Mouse (Mus musculus) ES-E14 (cell line): ENCODE results near the gene Rbm5. TPM values are rescaled to one million over a fixed set of nuclear protein-coding genes. Genes with fewer than 3 reads are reported as not detected.

Experiments
- DNase-seq: peaks from one replicate; pipeline ENCODE4 v3.0.0-alpha.2; 2013; ENCODE audit warnings: low read depth, low spot score
- H3K27ac ChIP-seq: 2 replicates; pipeline ENCODE4 v1.5.1; 2012; ENCODE audit warnings: low read depth, mild to moderate bottlenecking, low read length, moderate library complexity, mixed read lengths; ENCODE audit not compliant: poor library complexity, insufficient read depth, severe bottlenecking
- H3K36me3 ChIP-seq: 2 replicates; pipeline ENCODE4 v1.6.1; 2012; ENCODE audit warnings: mild to moderate bottlenecking, low read length, moderate library complexity, mixed read lengths; ENCODE audit not compliant: control insufficient read depth, poor library complexity, insufficient read depth, severe bottlenecking
- H3K4me1 ChIP-seq, 2 experiments: fragments of 150-350 bp in 1 of 2; sonication (generic) in 1 of 2; 2 replicates each; pipeline ENCODE4 v1.6.1; 2012; ENCODE audit warnings: low read length in 2 of 2, mild to moderate bottlenecking in 1 of 2, mixed read lengths in 1 of 2; ENCODE audit not compliant: control insufficient read depth in 2 of 2, insufficient read depth in 2 of 2, poor library complexity in 1 of 2
- H3K4me3 ChIP-seq, 2 experiments: fragments of 150-350 bp in 1 of 2; sonication (generic) in 1 of 2; 2 replicates each; pipeline ENCODE4 v1.5.1; 2012; ENCODE audit warnings: low read length in 2 of 2, low read depth in 1 of 2, mild to moderate bottlenecking in 1 of 2, mixed read lengths in 1 of 2; ENCODE audit not compliant: insufficient read depth in 1 of 2, poor library complexity in 1 of 2, severe bottlenecking in 1 of 2
- H3K9ac ChIP-seq: 2 replicates; pipeline ENCODE4 v1.6.1; 2012; ENCODE audit warnings: low read depth, mild to moderate bottlenecking, low read length, mixed read lengths; ENCODE audit not compliant: poor library complexity, insufficient read depth, severe bottlenecking
- H3K9me3 ChIP-seq: fragments of 150-350 bp; sonication (generic); 2 replicates; pipeline ENCODE4 v1.6.1; 2012; ENCODE audit warnings: low read depth, mild to moderate bottlenecking, low read length; ENCODE audit not compliant: control insufficient read depth, insufficient read depth
- CHD2 ChIP-seq: IDR thresholded peaks from 2 replicates; pipeline ENCODE4 v1.6.1; 2014; ENCODE audit warnings: mild to moderate bottlenecking, low read depth, low read length, inconsistent platforms
- HCFC1 ChIP-seq: IDR thresholded peaks from 2 replicates; pipeline ENCODE4 v1.6.1; 2012; ENCODE audit warnings: low read length, inconsistent platforms, borderline replicate concordance; ENCODE audit not compliant: insufficient read depth
- MAFK ChIP-seq: IDR thresholded peaks from 2 replicates; pipeline ENCODE4 v1.6.1; 2014; ENCODE audit warnings: mild to moderate bottlenecking, low read depth, low read length, inconsistent platforms; ENCODE audit not compliant: insufficient read depth
- ZC3H11A ChIP-seq: IDR thresholded peaks from 2 replicates; pipeline ENCODE4 v1.6.1; 2012; ENCODE audit warnings: low read depth, mild to moderate bottlenecking, inconsistent platforms, low read length, borderline replicate concordance
- ZNF384 ChIP-seq: IDR thresholded peaks from 2 replicates; pipeline ENCODE4 v1.6.1; 2012; ENCODE audit warnings: low read depth, low read length, inconsistent platforms
- in situ Hi-C, 2 experiments: fragments of 600-800 bp; cut with MboI; formaldehyde crosslinking; loops; one replicate each; pipeline ENCODE4 v1.15.1; 2025; ENCODE audit warnings: low sequenced_read_pairs in 2 of 2, inconsistent platforms in 1 of 2; ENCODE audit not compliant: unreplicated experiment in 2 of 2
- total RNA-seq: library from RNA; depleted of rRNA; stranded (reverse); fragments of 300-350 nt; gene quantifications from 2 replicates; pipeline ENCODE4 v1.2.3, GENCODE M21; 2012

Rbm5 gene
- total RNA-seq, 1 experiment = 97.7 TPM

GRCm38 (mm10) chr9:107723794-107724531 lies 46.8 kb downstream of the Rbm5 start:
- no peak for TF ChIP-seq HCFC1
- no peak for TF ChIP-seq ZC3H11A
- Histone ChIP-seq H3K4me3 (no peak overlapping the region), H3K36me3 (no peaks in the 10 kb centered on the region), H3K9me3 (no peaks in the 10 kb centered on the region), H3K9ac (no peak overlapping the region), H3K4me1 (peaks cover 3 to 31% of the 10 kb centered on the region in 2 experiments; a peak in 3 of 4 replicates), H3K27ac (peak overlapping the region; percentile 20; the same call in 1 of the 2 replicates)
- in situ Hi-C loops = no loop called here
- DNase-seq = no peak

DNA sequence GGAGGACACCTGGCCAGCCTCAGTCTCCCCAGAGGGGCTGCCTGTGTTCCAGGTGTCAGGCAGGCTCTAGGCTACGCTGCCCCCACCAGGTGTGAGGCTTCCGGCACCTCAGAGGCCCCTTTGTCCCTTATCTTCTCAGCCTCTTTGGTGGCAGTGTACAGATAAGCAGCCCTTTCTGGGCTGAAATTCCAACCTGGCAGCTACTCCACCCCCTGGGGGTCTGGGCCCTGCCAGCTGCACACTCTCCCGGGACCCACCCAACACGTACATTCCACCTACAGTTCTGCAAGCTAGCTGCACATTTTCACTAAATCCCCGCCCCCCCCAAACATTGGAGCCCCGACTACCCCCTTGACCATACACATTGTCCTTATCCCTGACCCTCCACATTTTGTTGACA lies 47.5 kb downstream of the Rbm5 start:
- Histone ChIP-seq H3K4me3 (no peak overlapping the region), H3K9me3 (no peaks in the 10 kb centered on the region), H3K36me3 (no peaks in the 10 kb centered on the region), H3K4me1 (peaks cover 3 to 31% of the 10 kb centered on the region in 2 experiments; a peak in 3 of 4 replicates), H3K9ac (no peak overlapping the region), H3K27ac (no peak overlapping the region; the same call in 1 of the 2 replicates)
- no peak for DNase-seq
- TF ChIP-seq ZC3H11A = no peak
- TF ChIP-seq HCFC1 = no peak
- TF ChIP-seq ZNF384 = no peak
- TF ChIP-seq MAFK = no peak
- no peak for TF ChIP-seq CHD2
- in situ Hi-C loops = no loop called here

GRCm38 (mm10) chr9:107718781-107719540 lies 51.8 kb downstream of the Rbm5 start:
- no peak overlapping the region for H3K27ac ChIP-seq
- H3K36me3 ChIP-seq = no peaks in the 10 kb centered on the region
- no peak for DNase-seq
- no peak overlapping the region for H3K9ac ChIP-seq
- H3K9me3 ChIP-seq = no peaks in the 10 kb centered on the region
- H3K4me1 ChIP-seq = peaks cover 3 to 34% of the 10 kb centered on the region in 2 experiments; a peak in 3 of 4 replicates
- in situ Hi-C loops = no loop called here
- TF ChIP-seq ZNF384 (no peak), ZC3H11A (no peak), HCFC1 (no peak), MAFK (no peak), CHD2 (no peak)
- H3K4me3 ChIP-seq = no peak overlapping the region

GRCm38 (mm10) chr9:107716951-107717350 lies 53.8 kb downstream of the Rbm5 start:
- Histone ChIP-seq H3K9ac (no peak overlapping the region), H3K4me3 (no peak overlapping the region)

More at GRCm38 (mm10) chr9:107716951-107717350, 53.8 kb downstream of the Rbm5 start:
- Histone ChIP-seq H3K36me3 (no peaks in the 10 kb centered on the region), H3K27ac (no peak overlapping the region), H3K9me3 (no peaks in the 10 kb centered on the region), H3K4me1 (peaks cover 4 to 21% of the 10 kb centered on the region in 2 experiments; a peak in 3 of 4 replicates)
- in situ Hi-C loops = no loop called here
- DNase-seq = no peak
- TF ChIP-seq HCFC1 (no peak), MAFK (no peak), CHD2 (no peak)
